Mouse (Mus musculus): ENCODE results near the gene Ppfia3. TPM values are rescaled to one million over a fixed set of nuclear protein-coding genes. Genes with fewer than 3 reads are reported as not detected.

Gene Ppfia3
- total RNA-seq (2021), result under 1 TPM; 0.08 to 0.10 TPM
- long read RNA-seq, experiment 1, result 0 reads
- long read RNA-seq, experiment 2, result 0 reads

DNA sequence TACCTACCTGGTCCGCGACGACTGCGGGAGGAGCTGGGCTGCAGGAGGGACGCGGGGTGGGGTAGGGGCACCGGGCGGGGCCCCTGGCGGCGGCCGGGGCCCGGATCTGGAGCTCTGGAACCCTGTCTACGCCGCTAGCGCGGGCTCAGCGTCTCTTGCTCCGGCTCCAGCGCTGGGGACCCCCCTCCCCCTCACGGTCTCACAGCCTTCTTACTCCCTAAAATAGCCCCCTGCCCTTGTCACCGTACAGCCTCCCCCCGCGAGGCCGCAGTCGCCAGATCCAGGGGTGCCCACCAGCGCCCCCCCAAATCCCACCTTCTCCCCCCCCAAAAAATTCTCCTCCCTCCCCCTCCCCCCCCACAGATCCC is at the start of gene Ppfia3:
Ppfia3 (minus strand) TSS at position 368 of the 368 bp plus-strand sequence.
- H3K27ac ChIP-seq, result peak within 1 kb of the TSS; percentile 76
- peak within 1 kb of the TSS; percentile 81 for H3K4me3 ChIP-seq
- intact Hi-C loops (cut with DNase I), result no loop called here
- no peak for DNase-seq
- no peak for TF ChIP-seq CTCF (IDR thresholded peaks at IDR 0.05)

DNA sequence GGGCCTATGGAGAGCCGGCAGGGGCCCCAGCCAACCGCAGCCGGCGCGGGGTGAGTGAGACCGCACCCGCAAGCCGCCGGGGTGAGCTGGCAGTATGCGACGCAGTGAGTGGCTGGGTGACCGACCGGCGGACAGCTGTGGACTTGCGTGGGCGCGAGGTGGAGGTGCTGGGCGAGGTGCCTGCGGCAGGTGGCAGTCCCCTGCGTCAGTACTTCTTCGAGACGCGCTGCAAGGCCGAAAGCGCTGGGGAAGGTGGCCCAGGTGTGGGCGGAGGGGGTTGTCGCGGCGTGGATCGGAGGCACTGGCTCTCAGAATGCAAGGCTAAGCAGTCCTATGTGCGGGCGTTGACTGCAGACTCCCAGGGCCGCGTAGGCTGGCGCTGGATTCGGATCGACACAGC is 48.8 kb upstream of the Ppfia3 start:
- DNase-seq, result no peak
- intact Hi-C loops (cut with DNase I), result loop anchor here (2.0 kb wide), 1 partner anchor 15 kb away; no protein-coding TSS in a partner anchor
- Histone ChIP-seq H3K27ac (no peak overlapping the region), H3K4me3 (no peak overlapping the region)
- TF ChIP-seq CTCF (IDR thresholded peaks at IDR 0.05), result no peak

- no peak for DNase-seq
- intact Hi-C loops (cut with DNase I), result no loop called here
- Histone ChIP-seq H3K4me3 (no peak overlapping the region), H3K27ac (no peak overlapping the region)
- TF ChIP-seq CTCF (IDR thresholded peaks at IDR 0.05), result no peak
Measured at GRCm38 (mm10) chr7:45414740-45415224, 48.0 kb upstream of the Ppfia3 start.

DNA sequence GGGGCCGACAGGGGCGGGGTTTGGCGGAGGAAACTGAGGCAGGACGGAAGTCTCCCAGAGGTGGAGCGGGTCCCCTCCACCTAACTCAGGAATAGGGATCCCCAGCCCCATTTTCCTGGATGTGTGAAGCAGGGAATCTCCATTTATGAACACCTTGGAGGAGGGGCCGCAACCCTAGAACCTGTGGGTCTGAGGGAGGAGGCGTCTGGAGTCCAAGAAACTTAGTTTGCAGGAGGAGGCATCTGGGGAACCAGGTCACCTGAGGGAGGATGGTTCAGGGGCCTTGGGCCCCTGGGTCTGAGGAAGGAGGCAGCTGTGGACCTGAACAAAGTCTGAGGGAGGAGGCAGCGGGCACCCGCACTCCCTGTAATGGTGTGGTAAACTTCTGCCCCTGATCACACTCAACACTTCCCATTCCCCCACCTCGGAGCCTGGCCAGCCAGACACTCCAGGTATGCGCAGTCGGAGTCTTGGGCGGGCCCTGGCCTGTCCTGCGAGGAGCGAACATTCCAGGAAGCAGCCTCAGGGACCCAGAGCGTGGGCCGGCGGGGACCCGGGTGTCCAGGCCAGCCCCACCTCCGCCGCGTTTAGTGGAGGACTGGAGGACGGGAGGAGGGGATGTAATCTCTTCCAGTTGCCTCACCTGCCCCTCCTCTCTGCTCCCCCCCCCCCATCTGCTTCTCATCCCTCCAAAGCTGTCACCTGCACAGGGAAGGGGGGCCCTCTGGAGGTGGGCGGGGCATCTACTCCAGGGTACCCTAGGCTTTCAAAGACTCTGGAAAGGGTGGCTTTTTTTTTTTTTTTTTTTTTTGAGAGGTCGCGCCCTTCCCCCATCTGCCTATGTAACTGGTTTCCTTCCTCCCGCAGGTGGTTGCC is 47.3 kb upstream of the Ppfia3 start:
- TF ChIP-seq CTCF (IDR thresholded peaks at IDR 0.05), result no peak
- Histone ChIP-seq H3K4me3 (peak overlapping the region; percentile 74), H3K27ac (peak overlapping the region; percentile 98)
- intact Hi-C loops (cut with DNase I), result no loop called here
- no peak for DNase-seq

DNA sequence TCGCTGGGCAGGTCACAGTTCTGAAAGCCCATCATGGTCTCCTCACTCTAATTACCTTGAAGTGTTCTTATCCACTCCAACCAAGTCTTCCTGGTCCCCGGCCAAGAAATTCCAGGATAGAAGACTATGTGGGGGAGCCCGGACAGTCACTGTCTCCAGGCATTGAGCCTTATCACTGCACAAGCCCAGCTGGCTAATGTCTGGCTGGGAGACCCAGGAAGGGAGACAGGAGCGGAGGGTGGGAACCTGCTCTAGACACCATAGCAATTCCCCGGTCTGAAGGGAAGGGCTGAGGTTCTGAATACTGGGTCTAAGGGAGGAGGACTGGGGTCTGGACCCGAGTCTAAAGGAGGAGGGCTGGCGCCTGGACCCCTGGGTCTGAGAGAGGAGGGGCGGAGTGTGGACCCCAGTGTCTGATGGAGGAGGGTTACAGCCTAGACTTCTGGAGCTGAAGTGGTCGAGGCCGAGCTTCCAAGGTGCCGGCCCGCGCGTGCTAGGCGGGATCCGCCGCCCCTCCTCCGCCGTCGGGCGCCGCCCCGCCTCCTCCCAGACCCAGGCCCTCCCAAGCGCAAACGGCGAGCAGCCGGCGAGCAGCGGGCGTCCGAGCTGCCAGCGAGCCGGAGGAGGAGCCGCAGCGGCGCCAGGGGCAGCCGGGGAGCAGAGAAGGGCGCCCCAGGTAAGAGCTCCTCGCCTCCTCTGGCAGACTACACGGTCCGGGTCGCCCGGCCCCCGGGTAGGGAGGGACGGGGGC is 46.5 kb upstream of the Ppfia3 start, which contains the start of gene Ntf5:
Ntf5 (plus strand) TSS at position 583 of the 751 bp plus-strand sequence.
- no peak for TF ChIP-seq CTCF (IDR thresholded peaks at IDR 0.05)
- H3K4me3 ChIP-seq, result peak within 1 kb of the TSS; percentile 74
- H3K27ac ChIP-seq, result peak within 1 kb of the TSS; percentile 98
- peak; percentile 74 for DNase-seq
- intact Hi-C loops (cut with DNase I), result no loop called here

DNA sequence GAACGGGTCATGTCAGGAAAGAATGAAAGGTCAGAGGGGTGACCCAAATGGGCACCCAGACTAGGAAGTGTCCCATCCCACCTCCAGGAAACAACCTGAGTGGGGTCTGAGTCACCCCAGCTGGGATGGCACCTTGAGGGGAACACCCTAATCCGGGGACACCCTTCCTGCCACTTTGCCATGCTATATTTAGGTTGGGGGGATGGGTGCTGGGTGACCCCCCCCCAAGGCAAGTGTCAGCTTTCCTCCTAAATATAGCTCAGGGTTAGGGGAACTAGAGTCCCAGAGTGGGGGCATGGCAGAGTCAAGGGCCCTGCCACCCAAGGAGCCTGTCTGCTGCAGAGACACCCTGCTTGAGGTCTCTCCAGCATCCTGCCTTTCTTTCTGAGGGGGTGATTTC is 45.6 kb upstream of the Ppfia3 start:
- Histone ChIP-seq H3K4me3 (peak overlapping the region; percentile 74), H3K27ac (peak overlapping the region; percentile 98)
- intact Hi-C loops (cut with DNase I), result no loop called here
- no peak for TF ChIP-seq CTCF (IDR thresholded peaks at IDR 0.05)
- DNase-seq, result peak; percentile 83

DNA sequence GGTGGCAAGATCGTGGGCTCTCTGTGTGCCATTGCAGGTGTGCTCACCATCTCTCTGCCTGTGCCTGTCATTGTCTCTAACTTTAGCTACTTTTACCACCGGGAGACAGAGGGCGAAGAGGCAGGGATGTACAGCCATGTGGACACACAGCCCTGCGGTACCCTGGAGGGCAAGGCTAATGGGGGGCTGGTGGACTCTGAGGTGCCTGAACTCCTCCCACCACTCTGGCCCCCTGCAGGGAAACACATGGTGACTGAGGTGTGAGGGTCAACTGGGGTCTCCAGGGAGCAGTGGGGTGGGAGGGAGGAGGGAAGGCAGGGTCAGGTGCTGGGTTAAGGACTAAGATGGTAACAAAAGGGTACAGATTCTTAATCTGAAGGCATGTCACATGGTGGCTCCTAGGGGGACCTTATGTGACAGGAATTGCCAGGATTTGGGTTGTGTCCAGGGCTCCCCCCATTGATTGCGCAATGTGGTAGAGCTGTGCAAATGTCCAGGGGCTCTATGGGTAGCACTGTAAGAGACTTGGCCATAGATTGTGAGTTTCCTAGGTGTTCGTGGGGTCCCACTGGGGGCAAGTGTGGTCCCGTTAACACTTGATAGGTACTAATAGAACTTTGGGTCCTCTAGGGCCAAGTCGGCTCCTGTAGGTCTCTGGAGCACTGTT is 42.8 kb upstream of the Ppfia3 start:
- TF ChIP-seq CTCF (IDR thresholded peaks at IDR 0.05), result no peak
- H3K27ac ChIP-seq, result peak overlapping the region; percentile 98
- intact Hi-C loops (cut with DNase I), result no loop called here
- no peak for DNase-seq
- H3K4me3 ChIP-seq, result peak overlapping the region; percentile 81

DNA sequence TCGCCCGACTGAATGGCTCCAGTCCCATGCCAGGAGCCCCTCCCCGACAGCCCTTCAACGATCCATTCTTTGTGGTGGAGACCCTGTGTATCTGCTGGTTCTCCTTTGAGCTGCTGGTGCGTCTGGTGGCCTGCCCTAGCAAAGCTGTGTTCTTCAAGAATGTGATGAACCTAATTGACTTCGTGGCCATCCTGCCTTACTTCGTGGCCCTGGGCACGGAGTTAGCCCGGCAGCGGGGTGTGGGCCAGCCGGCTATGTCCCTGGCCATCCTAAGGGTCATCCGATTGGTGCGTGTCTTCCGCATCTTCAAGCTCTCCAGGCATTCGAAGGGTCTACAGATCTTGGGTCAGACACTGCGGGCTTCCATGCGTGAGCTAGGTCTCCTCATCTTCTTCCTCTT is 42.1 kb upstream of the Ppfia3 start:
- intact Hi-C loops (cut with DNase I), result no loop called here
- no peak for TF ChIP-seq CTCF (IDR thresholded peaks at IDR 0.05)
- H3K27ac ChIP-seq, result peak overlapping the region; percentile 98
- peak overlapping the region; percentile 81 for H3K4me3 ChIP-seq
- no peak for DNase-seq

- intact Hi-C loops (cut with DNase I), result no loop called here
- Histone ChIP-seq H3K4me3 (peak overlapping the region; percentile 81), H3K27ac (peak overlapping the region; percentile 98)
- no peak for DNase-seq
- no peak for TF ChIP-seq CTCF (IDR thresholded peaks at IDR 0.05)
Measured at GRCm38 (mm10) chr7:45408351-45408750, 41.5 kb upstream of the Ppfia3 start.

- no peak for DNase-seq
- intact Hi-C loops (cut with DNase I), result no loop called here
- no peak for TF ChIP-seq CTCF (IDR thresholded peaks at IDR 0.05)
Measured at GRCm38 (mm10) chr7:45407836-45408235, 41.0 kb upstream of the Ppfia3 start.

GRCm38 (mm10) chr7:45406157-45407156 is 39.6 kb upstream of the Ppfia3 start:
- intact Hi-C loops (cut with DNase I), result no loop called here
- peak; percentile 72 for TF ChIP-seq CTCF (IDR thresholded peaks at IDR 0.05)
- DNase-seq, result peak; percentile 93

More at GRCm38 (mm10) chr7:45407836-45408235, 41.0 kb upstream of the Ppfia3 start:
- peak overlapping the region; percentile 81 for H3K4me3 ChIP-seq
- peak overlapping the region; percentile 98 for H3K27ac ChIP-seq

More at GRCm38 (mm10) chr7:45406157-45407156, 39.6 kb upstream of the Ppfia3 start:
- Histone ChIP-seq H3K4me3 (peak overlapping the region; percentile 81), H3K27ac (peak overlapping the region; percentile 98)

Data from gastrocnemius, adult 2 months (tissue).